Mouse (Mus musculus) cerebellum, adult 2 months (tissue): ENCODE data around the gene Akap1.

Experiments
- CTCF ChIP-seq: fragments of 200-500 bp; IDR thresholded peaks from 2 replicates; pipeline ENCODE4 v1.5.1; 2011; ENCODE audit warnings: low read depth, mild to moderate bottlenecking, control low read depth, low read length, moderate library complexity, borderline replicate concordance; ENCODE audit not compliant: insufficient read depth
- POLR2A ChIP-seq: fragments of 200-500 bp; IDR thresholded peaks from 2 replicates; pipeline ENCODE4 v1.6.1; 2011; ENCODE audit warnings: low read length, control low read depth, borderline replicate concordance; ENCODE audit not compliant: insufficient read depth

DNA sequence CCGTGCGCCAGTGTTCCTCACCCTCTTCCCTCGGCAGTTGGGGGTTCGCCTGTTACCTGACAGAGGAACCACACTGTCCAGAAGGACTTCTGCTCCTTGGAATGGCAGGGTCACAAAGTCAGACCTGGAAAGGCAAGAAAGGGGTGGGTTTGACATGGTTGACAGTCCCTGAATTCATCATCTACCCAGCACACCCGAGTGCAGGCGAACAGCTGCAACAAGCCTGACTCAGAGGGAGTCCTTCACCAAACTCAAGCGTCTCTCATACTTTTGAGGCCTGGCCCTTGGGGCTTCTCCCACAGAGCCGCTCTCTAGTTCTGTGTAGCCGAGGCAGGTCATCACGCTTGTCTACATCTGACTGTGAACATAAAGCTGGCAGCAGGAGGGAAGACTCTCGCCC lies 29.8 kb downstream of the Akap1 start:
- TF ChIP-seq POLR2A, result no peak
- TF ChIP-seq CTCF, result no peak
